Mouse (Mus musculus) ES-CJ7 (cell line): ENCODE data around the gene A930018P22Rik.

ENCODE experiments used
- DNase-seq: peaks from one replicate; pipeline ENCODE4 v3.0.0; 2011; ENCODE audit warnings: low read depth, low spot score

Gene A930018P22Rik

DNA sequence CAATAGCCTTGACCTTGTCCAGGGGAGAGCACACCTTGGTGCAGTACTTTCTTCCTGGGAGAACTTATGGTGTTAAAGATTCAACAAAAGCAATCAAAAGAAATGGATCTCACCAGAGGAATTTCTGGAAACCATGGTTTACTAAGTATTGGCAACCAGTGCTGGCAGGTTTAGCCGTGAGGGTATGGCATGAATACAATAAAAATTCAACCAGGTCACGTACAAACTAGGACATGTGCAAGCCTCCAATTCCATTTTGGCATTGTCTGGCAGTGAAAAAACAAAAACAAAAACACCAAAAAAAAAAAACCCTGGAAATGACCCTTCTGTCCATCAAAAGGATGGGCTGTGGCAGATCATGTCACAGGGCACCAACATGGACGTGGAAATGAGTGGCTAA lies 31.3 kb downstream of the A930018P22Rik start:
- no peak for DNase-seq

DNA sequence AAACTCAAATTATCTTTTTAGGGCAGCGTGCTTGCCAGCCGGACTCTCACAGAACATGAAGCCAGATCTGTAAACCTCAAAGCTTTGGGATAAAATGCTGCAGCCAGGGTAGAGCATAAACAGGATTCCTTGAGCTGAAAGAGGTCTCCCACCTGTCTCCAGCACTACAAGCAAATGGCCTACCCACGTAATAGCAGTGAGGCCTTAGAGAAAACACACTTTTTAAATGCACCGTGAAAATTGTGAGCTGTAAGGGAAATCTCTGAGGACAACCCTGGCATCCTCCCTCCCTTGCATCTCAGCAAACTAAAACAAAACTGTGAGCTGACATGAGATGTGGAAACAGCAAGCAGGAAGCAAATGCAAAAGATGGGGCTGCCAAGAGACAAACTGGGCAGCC lies 35.3 kb downstream of the A930018P22Rik start:
- no peak for DNase-seq

DNA sequence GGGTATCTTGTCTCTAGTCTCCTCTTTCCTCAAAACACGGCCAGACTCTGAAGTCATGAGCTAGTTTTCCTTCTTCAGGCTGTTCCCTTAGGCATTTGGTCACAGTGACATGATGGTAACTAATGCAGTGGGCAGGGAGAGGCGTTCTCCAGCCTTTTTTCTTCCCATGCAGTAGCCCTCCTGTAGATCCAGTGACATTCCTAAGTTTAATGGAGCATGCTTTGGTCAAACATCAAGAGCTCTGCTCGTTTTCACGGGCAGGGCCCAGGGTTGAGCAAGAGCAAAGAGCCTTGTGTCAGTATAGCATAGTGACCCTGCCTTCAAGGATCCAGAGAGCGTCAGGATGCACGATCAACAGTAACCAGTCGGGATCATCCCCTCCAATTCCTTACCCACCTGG lies 40.8 kb downstream of the A930018P22Rik start:
- DNase-seq: no peak

DNA sequence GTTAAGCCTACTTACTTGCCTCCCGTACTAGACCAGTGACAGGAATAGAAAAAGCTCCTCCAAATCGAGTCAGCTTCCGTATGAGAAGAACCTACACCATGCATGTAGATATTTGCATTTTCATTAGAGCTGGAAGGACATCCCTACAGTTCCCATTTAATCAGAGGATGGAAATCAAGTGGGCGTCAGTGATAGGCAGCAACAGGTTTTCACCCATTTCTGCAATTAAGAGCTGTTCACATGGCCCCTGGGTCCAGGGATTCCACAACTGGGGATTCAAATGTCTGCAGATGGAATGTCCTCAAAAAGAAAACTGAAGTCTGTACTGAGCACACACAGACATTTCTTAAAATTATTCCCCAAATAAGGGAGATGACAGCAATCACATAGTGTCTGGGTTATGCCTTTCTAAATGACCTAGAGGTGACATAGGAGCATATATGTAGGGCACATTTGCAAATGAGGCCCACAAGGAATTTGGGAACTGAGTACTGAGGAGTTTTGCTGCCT lies 41.5 kb downstream of the A930018P22Rik start:
- DNase-seq: no peak

DNA sequence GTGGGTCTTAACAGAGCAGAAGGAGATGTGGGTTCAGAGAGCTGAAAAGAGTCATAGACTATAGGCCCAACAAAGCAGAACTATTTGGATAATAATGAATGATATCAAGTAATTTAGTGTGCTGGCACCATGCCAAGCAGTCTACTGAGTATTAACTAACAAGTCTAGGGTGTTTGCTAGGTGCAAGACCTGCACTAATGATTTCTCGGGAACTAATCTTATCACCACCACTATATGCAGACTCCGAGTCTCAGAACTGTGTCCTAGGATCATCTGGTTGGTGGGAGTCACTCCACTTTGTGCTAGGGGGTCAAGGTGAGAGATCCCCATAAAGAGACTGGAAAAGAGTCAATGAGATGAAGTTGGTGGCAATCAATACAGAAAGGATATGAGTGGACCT lies 43.1 kb downstream of the A930018P22Rik start:
- DNase-seq: no peak

DNA sequence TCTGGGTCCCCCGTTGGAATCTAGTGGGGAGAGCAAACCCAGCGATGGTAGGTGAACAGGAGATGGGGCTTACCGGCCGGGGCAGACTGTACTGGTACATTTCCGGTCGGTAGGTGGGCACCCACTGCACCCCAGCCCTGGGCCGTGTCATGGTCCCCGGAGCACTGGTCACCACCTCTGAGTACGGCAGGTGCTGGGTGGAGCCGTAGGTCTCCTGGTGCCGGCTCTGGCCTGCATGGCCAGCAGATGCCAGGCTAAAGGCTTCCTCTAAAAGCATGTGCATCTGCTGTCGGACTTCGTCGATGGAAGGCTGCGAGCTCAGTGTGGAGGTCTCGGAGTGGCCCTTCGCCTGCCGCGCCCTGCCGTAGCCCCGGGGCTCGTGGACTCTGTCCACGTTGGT lies 45.2 kb downstream of the A930018P22Rik start:
- no peak for DNase-seq

DNA sequence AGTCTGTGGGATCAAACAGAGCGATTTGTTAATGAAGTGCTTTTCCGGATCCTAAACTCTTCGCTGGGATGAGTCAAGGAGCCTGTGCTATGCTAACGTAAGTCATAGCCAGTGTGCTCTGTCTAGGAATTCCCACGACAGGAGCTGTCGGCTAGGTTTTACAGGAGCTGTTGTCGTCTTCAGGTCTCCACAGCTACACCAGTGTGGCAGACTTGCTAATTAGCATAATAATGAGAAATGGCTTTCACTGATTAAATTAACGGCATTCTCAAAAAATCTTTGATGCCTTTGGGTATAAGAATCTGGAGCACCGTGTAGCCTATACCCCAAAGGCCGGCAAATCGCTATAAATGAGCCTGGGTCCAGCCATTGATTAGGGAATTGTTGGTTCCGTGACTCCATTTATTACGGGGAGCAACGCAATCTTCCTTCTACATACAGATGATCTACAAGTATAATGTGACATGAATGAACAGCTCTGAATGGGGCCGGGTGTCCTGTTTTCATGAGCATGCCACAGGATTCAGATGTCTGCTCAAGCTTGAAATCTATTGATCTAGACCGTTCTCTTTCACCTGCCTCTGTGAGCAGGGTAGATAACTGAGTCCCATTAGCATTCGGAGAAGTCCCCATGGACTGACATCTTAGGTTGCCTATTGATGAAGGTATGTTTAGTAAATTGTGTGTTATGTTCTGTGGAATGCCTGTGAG lies 45.8 kb downstream of the A930018P22Rik start:
- DNase-seq: no peak

DNA sequence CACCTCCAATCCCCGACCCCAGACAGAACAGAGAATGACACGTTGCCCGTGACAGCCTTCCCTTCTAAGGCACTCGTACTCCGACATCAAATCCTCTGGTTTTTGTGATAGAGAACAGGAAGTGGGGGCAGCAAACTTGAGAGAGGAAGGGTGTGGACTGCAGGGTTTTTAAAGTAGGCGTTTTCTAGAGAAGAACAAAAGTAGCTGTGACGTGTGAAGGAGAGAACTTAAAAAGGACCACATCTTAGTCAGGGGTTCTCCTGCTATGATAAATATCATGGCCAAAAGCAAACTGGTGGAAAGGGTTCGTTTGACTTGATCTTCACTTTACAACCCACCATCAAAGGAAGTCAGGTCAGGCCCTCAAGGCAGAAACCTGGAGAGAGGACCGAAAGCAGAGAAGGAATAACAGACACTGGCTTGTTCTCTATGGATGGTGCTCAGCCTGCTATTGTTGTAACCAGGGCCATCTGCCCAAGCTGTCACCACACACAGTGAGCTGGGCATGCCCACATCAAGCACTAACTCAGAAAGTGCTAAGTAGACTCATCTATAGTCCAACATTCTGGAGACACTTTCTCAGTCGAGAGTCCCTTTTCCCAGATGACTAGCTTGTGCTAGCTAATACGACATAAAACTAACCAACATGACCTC lies 50.3 kb downstream of the A930018P22Rik start:
- DNase-seq: no peak

DNA sequence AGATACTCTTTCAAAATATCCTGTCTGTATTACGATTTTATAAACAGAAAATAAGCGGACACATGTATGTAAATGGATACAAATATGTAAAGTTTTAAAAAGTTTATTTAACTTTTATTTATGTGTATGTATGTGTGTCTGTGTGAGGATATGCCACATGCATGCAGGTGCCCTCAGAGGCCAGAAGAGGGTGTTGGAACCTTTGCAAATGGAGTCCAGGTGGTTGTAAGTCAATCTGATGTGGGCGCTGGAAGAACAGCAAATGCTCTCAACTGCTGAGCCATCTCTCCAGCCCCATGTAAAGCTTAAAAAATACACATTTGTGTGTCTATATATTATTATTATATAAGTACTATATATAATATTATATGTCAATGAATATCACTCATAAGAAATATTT lies 50.9 kb downstream of the A930018P22Rik start:
- no peak for DNase-seq
